Mouse (Mus musculus): ENCODE results near the gene Hist1h3f.

The Hist1h3f gene

DNA sequence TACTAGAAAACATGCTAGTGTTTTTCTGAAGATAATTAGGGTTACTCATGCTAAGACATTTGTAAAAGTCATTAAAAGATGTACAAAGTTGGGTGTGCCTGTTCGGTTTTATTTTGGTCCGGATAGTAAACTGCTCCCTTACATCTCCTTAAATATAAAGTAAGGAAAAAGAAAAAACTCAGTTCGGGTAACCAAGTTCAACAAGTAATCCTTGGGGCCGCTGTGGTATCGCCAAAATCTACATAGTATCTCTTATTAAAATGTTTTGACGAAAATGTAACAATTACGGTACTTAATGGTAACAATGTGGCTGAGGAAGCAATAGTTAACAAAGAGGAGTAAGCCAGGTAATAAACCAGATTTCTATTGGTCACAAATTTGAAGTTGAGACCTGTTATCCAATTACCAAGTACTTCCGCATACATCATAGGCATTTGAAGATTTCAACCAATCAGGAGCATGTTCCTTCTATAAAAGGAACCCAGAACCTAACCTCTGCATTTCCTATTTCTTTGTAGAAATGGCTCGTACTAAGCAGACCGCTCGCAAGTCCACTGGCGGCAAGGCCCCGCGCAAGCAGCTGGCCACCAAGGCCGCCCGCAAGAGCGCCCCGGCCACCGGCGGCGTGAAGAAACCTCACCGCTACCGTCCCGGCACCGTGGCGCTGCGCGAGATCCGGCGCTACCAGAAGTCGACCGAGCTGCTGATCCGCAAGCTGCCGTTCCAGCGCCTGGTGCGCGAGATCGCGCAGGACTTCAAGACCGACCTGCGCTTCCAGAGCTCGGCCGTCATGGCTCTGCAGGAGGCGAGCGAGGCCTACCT is at the start of gene Hist1h3f:
Gene Hist1h3f, plus strand, starts transcription at position 88 of the 822 bp plus-strand sequence.
- peak; percentile 52 to 66 for DNase-seq

GRCm38 (mm10) chr13:23495526-23495925 is 48.3 kb upstream of the Hist1h3f start:
- no peak for DNase-seq

GRCm38 (mm10) chr13:23497656-23498321 is 46.1 kb upstream of the Hist1h3f start:
- DNase-seq, result no peak

GRCm38 (mm10) chr13:23498653-23499052 is 45.2 kb upstream of the Hist1h3f start:
- DNase-seq, result no peak

DNA sequence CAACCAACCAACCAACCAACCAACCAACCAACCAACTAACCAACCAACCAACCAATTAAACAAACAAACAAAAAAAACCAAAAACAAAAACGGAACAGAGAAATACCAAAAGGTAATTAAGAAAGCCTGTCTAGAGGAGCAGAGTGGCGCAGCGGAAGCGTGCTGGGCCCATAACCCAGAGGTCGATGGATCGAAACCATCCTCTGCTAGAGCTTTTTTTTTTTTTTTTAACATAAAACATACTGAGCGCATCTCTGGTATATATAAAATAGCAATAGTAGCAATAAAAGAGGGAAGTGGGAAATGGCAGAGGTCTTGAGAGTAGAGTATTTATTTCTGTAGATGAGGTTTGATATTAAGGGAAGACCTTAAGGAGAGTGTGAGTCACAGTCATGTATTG is 43.9 kb upstream of the Hist1h3f start:
- no peak for DNase-seq

GRCm38 (mm10) chr13:23500424-23501200 is 43.2 kb upstream of the Hist1h3f start:
- DNase-seq, result peak; percentile 17 to 29

- no peak for DNase-seq
Observed at GRCm38 (mm10) chr13:23501511-23501910, 42.3 kb upstream of the Hist1h3f start.

DNA sequence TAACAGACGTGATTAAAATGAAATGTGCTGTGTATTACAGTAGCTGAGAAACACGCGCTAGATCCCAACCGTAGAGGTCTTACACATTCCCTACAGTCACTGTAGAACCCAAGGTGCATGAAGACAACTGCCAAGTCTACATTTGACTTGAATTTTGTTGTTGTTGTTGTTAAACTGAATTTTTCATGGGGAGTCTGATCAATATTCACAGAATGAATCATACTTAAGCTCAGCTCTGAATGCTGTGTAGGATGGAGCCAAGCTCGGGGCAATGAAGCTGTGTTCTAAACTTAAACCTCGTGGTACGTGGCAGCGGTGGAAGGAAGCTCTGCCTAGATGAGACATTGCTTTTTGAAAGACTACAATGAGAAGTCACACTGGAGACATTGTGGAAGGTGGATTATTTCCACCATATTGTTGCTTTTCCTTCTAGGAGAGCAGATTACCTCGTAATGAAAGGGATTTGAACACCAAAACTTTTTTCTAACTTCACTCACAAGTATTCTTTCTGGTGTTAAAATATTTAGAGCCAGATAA is 41.8 kb upstream of the Hist1h3f start:
- no peak for DNase-seq

DNA sequence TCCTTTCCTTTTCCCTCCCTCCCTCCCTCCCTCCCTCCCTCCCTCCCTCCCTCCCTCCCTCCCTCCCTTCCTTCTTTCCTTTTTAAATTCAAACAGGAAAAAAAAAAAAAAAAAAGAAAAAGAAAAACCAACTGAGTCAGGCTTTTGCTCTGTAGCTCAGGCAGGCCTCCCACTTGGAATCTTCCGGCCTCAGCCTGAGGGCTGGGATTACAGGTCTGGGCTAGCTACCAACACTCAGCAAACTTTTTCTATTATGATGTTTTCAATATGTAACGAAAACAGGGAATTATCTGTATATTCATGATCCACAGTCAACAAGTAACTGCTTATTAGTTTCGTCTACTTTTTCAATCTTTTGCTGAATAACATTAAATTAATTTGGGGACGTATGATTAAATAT is 40.9 kb upstream of the Hist1h3f start:
- no peak for DNase-seq

- DNase-seq, result peak in 1 of 2 experiments; percentile 27
Observed at GRCm38 (mm10) chr13:23503797-23504196, 40.1 kb upstream of the Hist1h3f start.

GRCm38 (mm10) chr13:23505662-23506345 is 38.0 kb upstream of the Hist1h3f start:
- no peak for DNase-seq

DNA sequence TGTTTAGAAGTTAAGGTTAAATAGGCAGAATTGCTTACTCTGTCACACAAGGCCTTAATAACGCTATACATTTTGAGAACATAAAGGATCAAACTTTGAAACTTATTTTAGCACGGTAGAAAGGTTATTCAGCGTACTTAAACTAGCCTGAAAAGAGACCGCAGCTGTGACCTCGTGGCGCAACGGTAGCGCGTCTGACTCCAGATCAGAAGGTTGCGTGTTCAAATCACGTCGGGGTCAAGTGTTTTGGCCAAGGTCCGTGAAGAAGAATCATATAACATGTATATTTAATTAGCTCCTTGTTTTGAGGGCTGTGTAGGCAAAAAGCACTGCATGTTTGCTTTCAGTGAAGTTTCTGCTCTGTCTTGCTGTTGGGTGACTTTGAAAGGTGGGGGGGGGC is 37.5 kb upstream of the Hist1h3f start:
- DNase-seq, result peak; percentile 15 to 40

DNA sequence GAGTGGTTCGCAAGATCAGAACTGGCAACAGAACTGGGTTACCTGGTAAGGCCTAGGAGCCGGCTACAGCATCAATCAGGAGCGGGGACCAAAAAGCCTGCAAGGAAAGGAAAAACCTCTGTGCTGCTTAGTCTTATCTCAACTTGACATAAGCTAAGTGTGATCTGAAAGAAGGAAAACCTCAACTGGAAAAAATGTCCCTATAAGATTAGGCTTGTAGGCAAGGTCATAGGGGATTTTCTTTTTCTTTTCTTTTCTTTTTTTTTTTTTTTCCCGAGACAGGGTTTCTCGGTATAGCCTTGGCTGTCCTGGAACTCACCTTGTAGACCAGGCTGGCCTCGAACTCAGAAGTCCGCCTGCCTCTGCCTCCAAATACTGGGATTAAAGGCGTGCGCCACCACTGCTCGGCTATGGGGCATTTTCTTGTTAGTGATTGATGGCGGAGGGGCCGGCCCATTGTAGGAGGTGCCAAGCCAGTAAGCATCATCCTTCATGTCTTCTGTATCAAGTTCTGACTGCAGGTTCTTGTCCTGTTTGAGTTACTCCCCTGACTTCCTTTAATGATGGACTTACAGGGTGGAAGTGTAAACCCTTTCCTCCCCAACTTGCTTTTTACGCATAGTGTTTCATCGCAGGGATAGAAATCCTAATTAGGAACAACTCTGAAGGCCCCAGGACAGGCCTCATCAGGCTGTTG is 36.9 kb upstream of the Hist1h3f start:
- DNase-seq, result no peak

- no peak for DNase-seq
Observed at GRCm38 (mm10) chr13:23510127-23510526, 33.7 kb upstream of the Hist1h3f start.

DNA sequence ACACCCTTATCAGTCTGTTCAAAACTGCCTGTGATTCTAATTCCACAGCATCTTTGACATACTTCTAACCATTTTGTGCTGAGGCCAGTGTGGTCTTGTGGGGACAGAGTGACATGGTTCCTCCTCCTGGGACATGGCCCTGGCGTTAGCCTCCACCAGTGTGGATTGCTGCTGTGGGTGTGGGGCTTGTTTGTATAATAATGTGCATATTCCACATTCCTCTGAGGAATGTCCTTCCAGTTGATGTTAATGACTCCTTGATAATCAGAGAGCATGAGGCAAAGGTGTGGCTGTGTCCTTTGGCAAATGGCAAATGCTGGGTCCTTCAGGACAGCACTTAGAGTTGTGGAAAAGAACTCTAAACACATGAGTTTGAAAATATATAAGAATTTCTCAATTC is 30.3 kb upstream of the Hist1h3f start:
- DNase-seq, result no peak

DNA sequence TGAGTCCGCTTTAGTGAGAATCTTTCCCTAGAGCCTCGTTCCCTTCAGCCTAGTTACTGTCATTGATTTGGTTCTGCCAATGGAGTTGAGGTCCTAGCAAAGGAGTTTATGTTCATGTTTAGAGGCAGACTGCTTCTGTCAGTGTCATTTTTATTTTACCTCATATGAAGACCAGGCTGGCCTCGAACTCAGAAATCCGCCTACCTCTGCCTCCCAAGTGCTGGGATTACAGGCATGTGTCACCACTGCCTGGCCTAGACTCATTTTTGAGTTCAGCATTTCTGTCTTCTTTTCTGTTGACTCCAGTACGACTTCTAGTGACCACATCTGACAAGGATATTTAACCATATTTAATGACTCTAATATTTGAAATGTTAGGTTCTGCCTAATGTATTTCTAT is 28.6 kb upstream of the Hist1h3f start:
- DNase-seq, result no peak

DNA sequence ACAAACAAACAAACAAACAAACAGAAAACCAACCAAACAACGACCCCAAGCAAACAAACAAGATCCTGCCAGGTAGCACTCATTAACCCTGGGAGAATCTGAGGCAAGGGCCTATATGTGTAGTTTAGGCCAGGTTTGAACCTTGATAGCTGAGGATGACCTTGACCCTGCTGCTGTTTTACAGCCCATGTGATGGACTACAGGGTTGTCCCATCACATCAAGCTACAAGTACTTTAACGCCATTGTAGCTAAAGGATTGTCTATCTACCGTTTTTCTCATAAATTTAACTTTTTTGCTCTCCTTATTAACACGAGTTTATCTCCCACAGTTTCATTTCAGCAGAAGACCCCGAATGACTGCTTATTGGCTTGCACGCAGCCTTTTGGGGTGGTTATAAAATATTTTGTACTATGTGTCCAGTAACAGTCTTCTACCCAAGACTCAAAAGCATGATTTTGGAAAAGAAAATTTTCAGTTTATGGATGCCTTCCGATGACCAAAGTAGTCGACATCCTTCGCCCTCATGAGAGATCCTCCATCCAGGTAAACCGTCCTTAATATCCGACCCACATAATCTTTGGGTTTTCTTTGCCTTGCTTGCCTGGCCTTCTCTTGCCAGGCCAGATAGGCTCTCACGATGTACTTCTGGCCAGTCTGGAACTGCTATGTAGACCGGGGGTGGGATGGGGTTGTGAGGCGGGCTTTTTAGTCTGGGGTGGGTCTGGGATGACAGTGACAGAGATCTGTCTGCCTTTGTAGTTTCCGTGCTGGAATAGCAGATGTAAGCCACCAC is 27.8 kb upstream of the Hist1h3f start:
- no peak for DNase-seq

- peak; percentile 63 to 82 for DNase-seq
Observed at GRCm38 (mm10) chr13:23516822-23517602, 26.8 kb upstream of the Hist1h3f start.

DNA sequence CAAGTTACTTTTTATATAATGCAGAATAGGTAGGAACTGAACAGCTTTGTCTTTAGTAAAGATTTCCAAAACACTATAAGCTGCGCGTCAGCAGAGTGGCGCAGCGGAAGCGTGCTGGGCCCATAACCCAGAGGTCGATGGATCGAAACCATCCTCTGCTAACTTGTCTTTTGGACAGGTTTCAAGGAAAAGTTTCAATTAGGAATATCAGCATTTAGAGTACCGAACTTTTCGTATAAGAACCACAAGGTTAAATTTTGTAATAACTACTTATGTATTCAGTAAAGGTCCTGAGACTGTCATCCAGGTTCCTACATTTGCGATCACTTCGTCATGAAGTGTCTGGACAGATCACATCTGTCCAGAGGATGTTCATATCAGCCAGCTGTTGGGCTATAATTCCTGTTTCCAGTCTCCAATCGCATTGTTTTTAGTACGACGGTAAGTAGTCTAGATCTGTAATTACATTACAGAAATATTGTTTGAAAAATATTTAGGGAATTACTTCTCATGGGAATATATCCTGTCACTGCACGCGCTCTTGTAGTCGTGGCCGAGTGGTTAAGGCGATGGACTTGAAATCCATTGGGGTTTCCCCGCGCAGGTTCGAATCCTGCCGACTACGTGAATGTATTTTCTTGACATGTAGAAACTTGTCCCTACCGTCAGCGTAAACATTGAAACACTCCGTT is 26.1 kb upstream of the Hist1h3f start:
- peak; percentile 78 to 87 for DNase-seq

GRCm38 (mm10) chr13:23518295-23518603 is 25.6 kb upstream of the Hist1h3f start:
- no peak for DNase-seq

Measured in spleen, adult 18-20 months (tissue).